Mouse (Mus musculus) olfactory bulb, adult 2 months (tissue): ENCODE data around the gene Mtx2.

Experiments
- CTCF ChIP-seq: fragments of 200-500 bp; IDR thresholded peaks from 2 replicates; pipeline ENCODE4 v1.5.1; 2012; ENCODE audit warnings: low read depth, mild to moderate bottlenecking, low read length, moderate library complexity; ENCODE audit not compliant: insufficient read depth
- POLR2A ChIP-seq: fragments of 200-500 bp; IDR thresholded peaks from 2 replicates; pipeline ENCODE4 v1.6.1; 2012; ENCODE audit warnings: mild to moderate bottlenecking, low read depth, low read length, moderate library complexity; ENCODE audit not compliant: insufficient read depth

DNA sequence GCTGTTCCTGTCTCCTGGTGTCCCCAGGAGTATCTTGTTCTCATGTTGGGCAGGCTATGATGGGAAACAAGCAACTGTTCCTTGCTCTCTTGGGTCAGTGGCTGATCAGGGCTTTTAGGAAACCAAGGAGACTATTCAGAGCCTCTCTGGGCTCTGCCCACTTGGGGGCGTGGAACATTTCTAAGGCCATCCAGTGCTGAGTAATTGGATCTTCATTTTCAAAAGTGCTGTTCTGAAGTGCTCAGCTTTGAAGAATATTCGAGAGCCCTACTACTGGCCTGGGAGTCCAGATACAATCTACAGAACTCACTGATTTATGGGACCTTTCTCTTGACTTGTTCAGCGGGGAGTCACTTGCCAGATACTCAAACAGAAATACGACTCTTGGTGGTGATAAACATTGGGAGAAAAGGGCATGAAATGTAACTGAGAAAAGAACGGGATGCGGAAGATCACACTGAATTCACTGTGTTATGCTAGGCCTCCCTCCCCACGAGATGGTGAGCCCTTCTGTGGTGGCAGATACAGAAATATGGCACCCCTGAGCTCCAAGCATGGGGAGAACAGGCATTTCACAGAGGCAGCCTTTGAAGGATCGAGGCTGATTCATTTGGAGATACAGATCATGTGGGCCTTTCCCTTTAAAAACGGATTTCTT, 92.4 kb downstream of the Mtx2 start:
- TF ChIP-seq POLR2A (no peak), CTCF (no peak)
